Mouse (Mus musculus) midbrain, embryonic 13.5 days (tissue): ENCODE measurements at regions not wholly inside any gene's neighbourhood (a gene's known extent, or its start where the extent isn't known, plus 50 kb on each side); places are given as distances from the start of the nearest gene placed in this dataset.

Experiments
- ATAC-seq: fragments of 200-750 bp; cut with Nextera tagmentation; 2 replicates; pipeline ENCODE4 v1.8.0; 2017; ENCODE audit warnings: mild to moderate bottlenecking, moderate TSS enrichment, moderate library complexity
- H3K27ac ChIP-seq: fragments of 300-500 bp; sonication (generic); 2 replicates; pipeline ENCODE4 v1.5.1; 2015; ENCODE audit warnings: inconsistent platforms, mild to moderate bottlenecking, moderate library complexity
- H3K27me3 ChIP-seq: fragments of 300-500 bp; sonication (generic); 2 replicates; pipeline ENCODE4 v1.6.1; 2015; ENCODE audit warnings: mild to moderate bottlenecking, inconsistent platforms
- H3K36me3 ChIP-seq: fragments of 300-500 bp; sonication (generic); 2 replicates; pipeline ENCODE4 v1.6.1; 2015; ENCODE audit warnings: mild to moderate bottlenecking, inconsistent platforms
- H3K4me1 ChIP-seq: fragments of 300-500 bp; sonication (generic); replicated peaks from 2 replicates; pipeline ENCODE4 v1.6.1; 2015; ENCODE audit warnings: inconsistent platforms
- H3K4me2 ChIP-seq: fragments of 300-500 bp; sonication (generic); replicated peaks from 2 replicates; pipeline ENCODE4 v1.6.1; 2015; ENCODE audit warnings: moderate library complexity, mild to moderate bottlenecking, inconsistent platforms
- H3K4me3 ChIP-seq: fragments of 300-500 bp; sonication (generic); replicated peaks from 2 replicates; pipeline ENCODE4 v1.5.1; 2015; ENCODE audit warnings: mild to moderate bottlenecking, inconsistent platforms
- H3K9ac ChIP-seq: fragments of 300-500 bp; sonication (generic); replicated peaks from 2 replicates; pipeline ENCODE4 v1.6.1; 2015; ENCODE audit warnings: mild to moderate bottlenecking, inconsistent platforms
- H3K9me3 ChIP-seq: fragments of 300-500 bp; sonication (generic); 2 replicates; pipeline ENCODE4 v1.6.1; 2016; ENCODE audit warnings: mild to moderate bottlenecking, inconsistent platforms
- WGBS: fragments of 180-500 bp; shearing (Covaris S2); methylation state at CpG from one replicate; pipeline ENCODE4 v1.1.7; 2015; 5-methylcytosine and 5-hydroxymethylcytosine counted together

DNA sequence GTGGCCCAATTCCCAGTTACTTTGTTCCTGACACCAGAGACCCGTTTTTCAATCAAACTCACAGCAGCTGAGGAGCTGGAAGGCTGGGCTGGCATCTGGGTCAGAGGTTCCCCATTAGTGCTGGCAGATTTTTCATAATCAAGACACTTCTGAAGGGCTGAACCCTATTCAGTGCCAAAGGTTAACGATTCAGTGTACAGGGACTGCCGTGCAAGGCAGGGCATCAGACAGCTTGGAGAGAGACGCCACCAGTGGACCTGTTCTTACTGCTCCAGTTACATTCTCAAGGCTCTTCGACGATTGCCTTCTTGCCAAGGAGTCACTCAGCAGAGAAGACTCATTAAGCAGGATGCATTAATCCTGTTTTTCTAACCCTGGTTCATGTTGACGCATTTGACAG, 285.5 kb upstream of the Apob start:
- no peaks in the 10 kb centered on the region for H3K9me3 ChIP-seq
- H3K27ac ChIP-seq = no peak overlapping the region
- no peak overlapping the region for H3K4me2 ChIP-seq
- H3K4me3 ChIP-seq = no peak overlapping the region
- no peak overlapping the region for H3K9ac ChIP-seq
- 60% methylated on average over 7 of the region's 7 CpGs for WGBS
- H3K4me1 ChIP-seq = peaks cover 5% of the 10 kb centered on the region
- no peaks in the 10 kb centered on the region for H3K36me3 ChIP-seq
- no peaks in the 10 kb centered on the region for H3K27me3 ChIP-seq
- peak; percentile 62 for ATAC-seq

DNA sequence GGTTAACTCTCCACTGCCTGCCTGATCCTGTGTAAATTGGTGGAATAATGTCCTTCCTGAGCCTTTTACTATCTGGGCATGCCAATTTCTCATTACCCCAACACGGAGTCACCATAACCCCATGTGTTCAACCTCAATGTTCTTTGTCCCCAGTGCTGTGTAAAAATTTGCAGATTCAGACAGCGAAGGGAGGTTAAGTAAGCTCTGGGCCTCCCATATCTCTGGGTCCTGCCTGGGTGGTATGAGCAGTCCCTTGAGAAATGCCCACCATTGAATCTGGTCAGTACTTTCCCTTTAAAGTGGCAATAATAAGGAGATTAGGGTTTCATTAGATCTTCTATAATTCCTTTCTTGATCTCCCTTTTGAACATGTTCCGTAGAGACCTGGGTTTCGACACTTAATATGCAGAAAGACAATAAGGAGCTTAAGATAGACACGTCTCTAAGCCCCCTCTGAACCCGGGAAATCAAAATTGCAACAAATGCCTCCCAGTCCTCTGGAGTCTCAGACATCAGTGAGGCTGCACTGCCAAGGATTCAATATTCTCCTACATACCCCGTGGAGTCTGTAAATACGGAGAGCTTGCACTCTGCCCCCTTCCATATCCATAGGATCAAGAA, 279.0 kb upstream of the Apob start:
- Histone ChIP-seq H3K4me2 (no peak overlapping the region), H3K4me1 (peaks cover 23% of the 10 kb centered on the region), H3K9me3 (no peaks in the 10 kb centered on the region), H3K27ac (peak overlapping the region; percentile 39; the same call in 1 of the 2 replicates), H3K9ac (no peak overlapping the region), H3K27me3 (no peaks in the 10 kb centered on the region), H3K4me3 (no peak overlapping the region), H3K36me3 (no peaks in the 10 kb centered on the region)
- WGBS = 18% methylated on average over 8 of the region's 8 CpGs
- peak; percentile 93 for ATAC-seq

DNA sequence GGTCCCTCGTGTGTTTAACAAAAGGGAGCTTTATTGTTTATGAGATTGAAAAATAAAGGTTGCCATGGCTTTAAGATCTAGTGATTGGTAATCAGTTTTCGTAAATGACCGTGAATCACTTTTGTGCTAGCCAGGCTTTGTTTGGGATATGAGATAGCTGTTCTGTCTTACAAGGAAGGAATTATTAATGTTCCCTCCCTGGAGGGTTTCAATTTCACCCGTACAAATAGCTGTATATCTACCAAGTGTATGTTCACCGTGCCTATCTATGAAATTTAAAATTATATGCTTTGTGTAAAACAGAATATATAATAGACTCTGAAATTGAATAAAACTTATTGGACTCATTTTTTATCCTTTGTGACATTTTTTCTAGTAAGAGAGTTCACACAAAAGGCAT, 268.3 kb upstream of the Apob start:
- 0 out of 2 replicates have a peak, but pooled peaks cover 3% of the 10 kb centered on the region for H3K27me3 ChIP-seq
- no peak overlapping the region for H3K9ac ChIP-seq
- H3K4me2 ChIP-seq = no peak overlapping the region
- 13% methylated on average over 5 of the region's 5 CpGs for WGBS
- peaks cover 10% of the 10 kb centered on the region for H3K4me1 ChIP-seq
- H3K4me3 ChIP-seq = no peak overlapping the region
- H3K9me3 ChIP-seq = no peaks in the 10 kb centered on the region
- no peak overlapping the region; the same call in 1 of the 2 replicates for H3K27ac ChIP-seq
- H3K36me3 ChIP-seq = no peaks in the 10 kb centered on the region
- no peak for ATAC-seq

DNA sequence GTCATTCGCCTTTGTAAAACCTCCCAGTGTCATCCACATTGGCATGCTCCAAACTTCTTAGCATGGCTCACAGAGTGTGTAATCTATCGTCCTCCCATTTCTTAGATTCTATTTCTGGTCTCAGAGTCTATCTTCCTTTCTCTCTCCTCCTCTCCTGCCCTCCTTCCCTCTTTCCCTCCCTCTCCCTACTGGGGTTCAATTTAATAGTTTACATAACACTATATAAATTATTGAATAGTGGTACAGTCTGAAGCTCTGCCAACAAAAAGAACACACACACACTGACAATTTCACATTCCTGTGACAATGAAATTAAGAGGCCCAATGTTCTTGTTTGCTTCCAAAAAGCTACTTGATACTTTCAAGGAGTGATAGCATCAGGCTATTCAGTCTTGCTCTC, 267.6 kb upstream of the Apob start:
- Histone ChIP-seq H3K36me3 (no peaks in the 10 kb centered on the region), H3K9ac (no peak overlapping the region), H3K4me1 (peaks cover 10% of the 10 kb centered on the region), H3K27me3 (no peaks in the 10 kb centered on the region), H3K9me3 (no peaks in the 10 kb centered on the region), H3K27ac (no peak overlapping the region), H3K4me3 (no peak overlapping the region), H3K4me2 (no peak overlapping the region)
- WGBS = 48% methylated on average over 2 of the region's 2 CpGs
- no peak for ATAC-seq

DNA sequence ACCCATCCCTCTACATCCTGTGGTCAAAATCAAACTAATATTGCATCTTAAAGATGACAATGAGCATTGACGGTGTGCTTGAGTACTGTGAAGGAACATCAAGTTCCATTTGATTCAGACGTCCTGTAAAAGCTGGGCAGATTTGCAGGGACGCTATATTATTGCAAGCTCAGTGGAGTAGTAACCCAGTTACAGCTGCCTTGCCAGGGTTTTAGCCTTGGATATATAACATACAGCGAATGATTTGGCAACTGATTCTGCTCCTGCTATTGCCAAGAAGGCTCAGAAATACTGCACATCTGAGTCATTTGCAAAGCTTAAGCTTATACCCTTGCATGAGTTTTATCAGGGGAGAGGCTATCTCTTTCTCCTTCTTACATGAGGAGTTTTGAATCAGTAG, 262.4 kb upstream of the Apob start:
- no peak overlapping the region for H3K9ac ChIP-seq
- H3K4me1 ChIP-seq = no peaks in the 10 kb centered on the region
- no peaks in the 10 kb centered on the region for H3K36me3 ChIP-seq
- H3K27me3 ChIP-seq = no peaks in the 10 kb centered on the region
- H3K9me3 ChIP-seq = no peaks in the 10 kb centered on the region
- H3K4me3 ChIP-seq = no peak overlapping the region
- H3K27ac ChIP-seq = no peak overlapping the region
- no peak for ATAC-seq
- 94% methylated on average over 4 of the region's 4 CpGs for WGBS
- H3K4me2 ChIP-seq = no peak overlapping the region

DNA sequence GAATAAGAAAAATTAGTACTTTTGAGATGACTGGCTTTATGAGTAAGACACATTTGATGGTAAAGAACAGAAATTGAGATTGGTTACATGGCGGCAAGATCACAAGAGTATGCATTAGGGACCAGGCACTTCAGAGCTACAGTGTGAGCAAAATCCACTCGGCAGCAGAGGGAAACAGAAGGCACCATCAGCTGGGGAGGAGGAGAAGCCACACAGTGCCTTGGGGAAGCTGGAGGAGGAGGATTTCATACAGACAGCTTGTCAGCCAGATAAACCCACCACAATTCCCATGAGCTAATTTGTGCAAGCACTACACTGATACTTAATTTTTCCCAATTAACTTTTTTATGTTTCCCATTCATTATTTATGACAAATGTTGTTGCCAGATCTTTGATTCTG, 258.9 kb upstream of the Apob start:
- H3K4me2 ChIP-seq = no peak overlapping the region
- 79% methylated on average over 2 of the region's 2 CpGs for WGBS
- no peak overlapping the region for H3K27ac ChIP-seq
- H3K9ac ChIP-seq = no peak overlapping the region
- no peaks in the 10 kb centered on the region for H3K9me3 ChIP-seq
- H3K36me3 ChIP-seq = no peaks in the 10 kb centered on the region
- no peak overlapping the region for H3K4me3 ChIP-seq
- no peaks in the 10 kb centered on the region for H3K4me1 ChIP-seq
- ATAC-seq = no peak
- H3K27me3 ChIP-seq = no peaks in the 10 kb centered on the region

DNA sequence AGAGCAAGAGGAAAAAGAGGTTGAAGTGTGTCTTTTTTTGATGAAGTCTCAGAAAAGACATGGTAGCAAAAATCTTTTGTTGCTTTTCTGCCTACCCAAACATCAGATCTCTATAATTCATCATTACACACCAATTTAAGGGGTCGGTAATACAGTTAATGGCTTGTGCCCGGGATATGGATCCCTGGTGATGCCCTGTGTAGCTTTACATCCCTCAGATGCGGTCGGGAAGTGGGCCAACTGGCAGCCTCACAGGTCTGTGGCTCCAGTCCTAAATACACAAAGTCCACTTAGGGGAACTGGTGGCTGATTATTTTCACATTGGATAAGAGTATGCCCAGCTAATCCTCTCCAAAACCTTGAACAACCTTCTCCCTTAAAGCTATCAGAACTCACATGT, 258.4 kb upstream of the Apob start:
- 87% methylated on average over 4 of the region's 4 CpGs for WGBS
- H3K9ac ChIP-seq = no peak overlapping the region
- no peak overlapping the region for H3K4me2 ChIP-seq
- ATAC-seq = no peak
- H3K4me3 ChIP-seq = no peak overlapping the region
- no peaks in the 10 kb centered on the region for H3K4me1 ChIP-seq
- H3K27me3 ChIP-seq = no peaks in the 10 kb centered on the region
- H3K27ac ChIP-seq = no peak overlapping the region
- no peaks in the 10 kb centered on the region for H3K36me3 ChIP-seq
- no peaks in the 10 kb centered on the region for H3K9me3 ChIP-seq

DNA sequence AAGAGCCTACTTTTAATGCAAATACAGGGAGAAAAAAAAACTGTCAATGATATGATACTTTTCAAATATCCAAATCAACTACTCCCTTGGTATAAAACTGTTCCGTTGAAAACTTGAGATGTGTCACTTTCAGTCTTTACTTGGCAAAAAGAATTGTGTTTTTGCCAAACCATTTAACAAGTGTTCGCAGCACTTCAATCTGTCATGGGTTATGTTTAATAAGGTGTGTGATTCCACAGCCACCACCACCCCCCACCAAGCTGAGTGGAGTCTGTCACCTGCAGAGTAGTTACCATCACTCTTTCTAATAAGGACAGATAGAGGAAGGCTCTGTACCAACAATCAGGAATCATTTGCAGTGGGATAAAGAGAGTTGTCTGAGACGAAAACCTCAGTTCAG, 252.5 kb upstream of the Apob start:
- Histone ChIP-seq H3K4me1 (no peaks in the 10 kb centered on the region), H3K27me3 (no peaks in the 10 kb centered on the region), H3K4me2 (no peak overlapping the region), H3K27ac (no peak overlapping the region), H3K9me3 (no peaks in the 10 kb centered on the region), H3K4me3 (no peak overlapping the region), H3K36me3 (no peaks in the 10 kb centered on the region), H3K9ac (no peak overlapping the region)
- no peak for ATAC-seq
- 74% methylated on average over 3 of the region's 3 CpGs for WGBS

DNA sequence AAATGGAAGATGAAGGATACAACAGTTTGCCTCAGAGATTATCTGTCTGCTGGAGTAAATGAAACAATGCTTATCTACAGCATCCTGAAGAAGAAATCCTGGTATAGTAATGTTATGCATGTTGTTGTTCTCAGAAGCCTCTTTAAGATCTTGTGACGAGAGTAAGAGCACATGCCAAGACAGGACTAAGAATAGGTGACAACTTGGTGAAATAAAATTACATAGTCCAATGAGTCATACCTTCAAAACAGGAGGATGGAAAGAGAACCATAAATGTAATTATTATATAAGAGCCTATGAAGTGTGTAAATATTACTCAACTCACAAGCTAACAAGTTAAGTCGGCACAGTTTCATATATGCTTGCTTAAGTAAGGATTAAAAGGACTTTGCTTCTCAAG, 239.4 kb upstream of the Apob start:
- no peak overlapping the region for H3K9ac ChIP-seq
- no peaks in the 10 kb centered on the region for H3K9me3 ChIP-seq
- H3K4me2 ChIP-seq = no peak overlapping the region
- H3K36me3 ChIP-seq = no peaks in the 10 kb centered on the region
- ATAC-seq = no peak
- 89% methylated on average over 2 of the region's 2 CpGs for WGBS
- H3K27ac ChIP-seq = peak overlapping the region; percentile 51
- no peaks in the 10 kb centered on the region for H3K27me3 ChIP-seq
- H3K4me1 ChIP-seq = peaks cover 9% of the 10 kb centered on the region; the same call in 1 of the 2 replicates
- H3K4me3 ChIP-seq = no peak overlapping the region

DNA sequence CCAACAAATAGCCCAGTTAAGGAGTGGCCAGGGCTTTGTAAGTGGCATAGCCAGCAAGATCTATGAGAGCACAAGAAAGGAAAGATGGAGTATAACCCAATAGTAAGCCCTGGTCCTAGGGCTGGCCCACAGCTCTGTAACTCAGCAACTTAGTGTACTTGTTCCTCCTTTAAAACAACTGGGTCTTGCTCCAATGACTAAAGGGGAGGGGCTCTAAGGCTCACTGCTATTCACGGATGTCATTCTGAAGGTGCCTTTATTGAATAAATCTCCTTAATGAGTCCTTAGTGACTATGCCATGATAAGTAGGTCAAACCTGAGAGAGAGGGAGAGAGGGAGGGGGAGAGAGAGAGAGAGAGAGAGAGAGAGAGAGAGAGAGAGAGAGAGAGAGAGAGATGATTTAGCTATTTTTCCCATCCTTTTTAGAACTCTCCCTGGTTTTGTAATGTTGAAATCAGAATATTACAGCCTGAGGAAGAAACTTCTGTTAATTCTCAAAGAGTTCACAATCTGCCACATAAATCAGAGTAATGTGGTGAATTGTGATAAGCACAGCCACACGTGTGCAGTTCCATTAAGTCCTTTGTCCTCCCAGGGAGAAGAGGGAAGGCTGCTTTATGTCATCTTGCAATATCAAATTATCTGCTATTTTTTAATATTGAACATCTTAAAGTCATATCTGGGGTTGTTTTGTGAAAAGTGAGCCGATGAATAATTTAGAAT, 238.7 kb upstream of the Apob start:
- no peaks in the 10 kb centered on the region for H3K36me3 ChIP-seq
- H3K27ac ChIP-seq = peak overlapping the region; percentile 51
- H3K9me3 ChIP-seq = no peaks in the 10 kb centered on the region
- no peak overlapping the region for H3K9ac ChIP-seq
- WGBS = 39% methylated on average over 3 of the region's 3 CpGs
- peak; percentile 79 for ATAC-seq
- H3K4me1 ChIP-seq = peaks cover 9% of the 10 kb centered on the region; the same call in 1 of the 2 replicates
- no peaks in the 10 kb centered on the region for H3K27me3 ChIP-seq
- no peak overlapping the region for H3K4me2 ChIP-seq
- no peak overlapping the region for H3K4me3 ChIP-seq

DNA sequence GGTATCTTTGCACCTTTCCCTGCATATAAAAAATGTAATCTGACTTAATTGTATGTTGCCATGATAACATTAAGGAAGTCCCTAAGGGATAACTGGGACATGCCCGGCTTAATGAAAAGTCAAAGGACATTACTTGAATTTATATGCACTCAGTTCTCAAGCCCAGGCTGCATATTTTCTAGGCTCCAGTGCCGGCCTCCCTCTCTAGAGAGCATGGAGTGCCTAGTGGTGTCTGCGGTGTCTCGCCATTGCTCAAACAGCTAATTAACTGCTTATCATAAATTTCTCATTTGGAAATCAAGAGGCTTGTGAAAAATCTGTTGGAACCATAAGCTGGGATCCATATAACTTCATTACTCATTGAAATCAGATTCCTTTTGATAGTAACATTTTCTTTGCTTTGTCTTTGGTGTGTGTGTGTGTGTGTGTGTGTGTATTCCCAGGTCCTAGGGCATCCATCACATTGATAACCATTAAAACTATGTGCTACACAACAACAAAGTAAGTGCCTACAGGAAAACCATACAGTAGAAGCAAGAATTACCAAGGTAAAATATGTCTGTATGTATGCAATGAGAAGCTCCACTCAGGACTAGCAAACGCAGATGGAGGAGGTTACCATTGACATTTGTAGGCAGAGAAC, 238.0 kb upstream of the Apob start:
- H3K4me3 ChIP-seq = no peak overlapping the region
- peak; percentile 90 for ATAC-seq
- no peak overlapping the region; the same call in 1 of the 2 replicates for H3K27ac ChIP-seq
- no peaks in the 10 kb centered on the region for H3K36me3 ChIP-seq
- 51% methylated on average over 5 of the region's 5 CpGs for WGBS
- H3K9me3 ChIP-seq = no peaks in the 10 kb centered on the region
- no peaks in the 10 kb centered on the region for H3K27me3 ChIP-seq
- H3K4me2 ChIP-seq = no peak overlapping the region
- no peak overlapping the region for H3K9ac ChIP-seq
- peaks cover 9% of the 10 kb centered on the region; the same call in 1 of the 2 replicates for H3K4me1 ChIP-seq

DNA sequence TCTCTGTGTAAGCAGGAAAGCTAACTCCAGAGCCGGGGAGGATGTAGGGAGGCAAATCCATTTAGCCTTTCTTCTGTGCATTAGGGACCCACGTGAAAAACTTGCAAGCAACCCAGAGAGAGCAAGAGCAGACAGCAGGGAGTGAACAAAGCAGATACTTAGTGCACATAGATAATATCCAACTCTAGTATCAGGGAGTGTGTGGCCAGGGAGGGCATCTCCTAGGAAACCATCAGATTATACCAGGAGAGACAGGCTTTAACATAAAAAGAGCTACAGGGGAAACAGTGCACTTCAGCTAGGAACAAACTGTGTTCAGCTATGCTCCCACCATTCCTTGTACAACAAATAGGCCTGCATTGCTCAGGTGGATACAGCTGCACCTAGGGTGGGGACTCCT, 230.7 kb upstream of the Apob start:
- ATAC-seq = no peak
- no peak overlapping the region for H3K4me2 ChIP-seq
- no peaks in the 10 kb centered on the region for H3K36me3 ChIP-seq
- H3K27ac ChIP-seq = no peak overlapping the region
- no peaks in the 10 kb centered on the region for H3K27me3 ChIP-seq
- no peak overlapping the region for H3K9ac ChIP-seq
- 19% methylated on average over 2 of the region's 2 CpGs for WGBS
- peaks cover 24% of the 10 kb centered on the region for H3K4me1 ChIP-seq
- no peak overlapping the region for H3K4me3 ChIP-seq
- H3K9me3 ChIP-seq = no peaks in the 10 kb centered on the region
